Mouse (Mus musculus) kidney, adult 2 months (tissue): ENCODE results near the gene Klhl41. TPM values are rescaled to one million over a fixed set of nuclear protein-coding genes. Genes with fewer than 3 reads are reported as not detected.
"Not testable (repeated sequence)": the region's sequence is repeated elsewhere in the genome, so short reads cannot be mapped to it uniquely, and the experiment has no call there.

Experiments used
- DNase-seq: peaks from one replicate; pipeline ENCODE4 v3.0.0; 2021
- H3K27ac ChIP-seq: fragments of 200-500 bp; 2 replicates; pipeline ENCODE4 v1.5.1; 2012; ENCODE audit warnings: low read depth, low read length, control low read depth, inconsistent platforms; ENCODE audit not compliant: insufficient read depth
- H3K27me3 ChIP-seq: fragments of 200-500 bp; replicated peaks from 2 replicates; pipeline ENCODE4 v1.6.1; 2012; ENCODE audit warnings: mild to moderate bottlenecking, moderate library complexity, low read length, inconsistent platforms; ENCODE audit not compliant: control insufficient read depth, insufficient read depth
- H3K36me3 ChIP-seq: fragments of 200-500 bp; 2 replicates; pipeline ENCODE4 v1.6.1; 2012; ENCODE audit warnings: mild to moderate bottlenecking, moderate library complexity, low read length, inconsistent platforms; ENCODE audit not compliant: control insufficient read depth, insufficient read depth
- H3K4me1 ChIP-seq: fragments of 200-500 bp; 2 replicates; pipeline ENCODE4 v1.6.1; 2011; ENCODE audit warnings: low read length; ENCODE audit not compliant: control insufficient read depth, insufficient read depth
- H3K4me3 ChIP-seq: fragments of 200-500 bp; 2 replicates; pipeline ENCODE4 v1.5.1; 2011; ENCODE audit warnings: mild to moderate bottlenecking, low read depth, low read length, control low read depth; ENCODE audit not compliant: insufficient read depth
- CTCF ChIP-seq: fragments of 200-500 bp; conservative IDR thresholded peaks from 2 replicates; pipeline ENCODE4 v1.5.1; 2011; ENCODE audit warnings: low read depth, mild to moderate bottlenecking, control low read depth, low read length, moderate library complexity, mixed read lengths; ENCODE audit not compliant: insufficient read depth, insufficient read length
- POLR2A ChIP-seq: fragments of 200-500 bp; IDR thresholded peaks from one replicate; pipeline ENCODE4 v1.6.1; 2011; ENCODE audit warnings: low read depth, low read length, control low read depth
- WGBS: fragments of 180-500 bp; shearing (Covaris S2); methylation state at CpG from one replicate; pipeline ENCODE4 v1.1.7; 2018; 5-methylcytosine and 5-hydroxymethylcytosine counted together
- polyA plus RNA-seq: library from polyadenylated mRNA; depleted of rRNA; stranded (reverse); fragments of >200 nt; gene quantifications from 2 replicates; pipeline ENCODE4 v1.2.3, GENCODE M21; 2012

Klhl41 gene
- polyA plus RNA-seq, 1 experiment: 1.8 TPM

- no peaks in the 10 kb centered on the region for H3K27me3 ChIP-seq
- no peak overlapping the region for H3K4me3 ChIP-seq
- H3K4me1 ChIP-seq: no peaks in the 10 kb centered on the region
- DNase-seq: no peak
- TF ChIP-seq CTCF (no peak), POLR2A (no peak)
- H3K36me3 ChIP-seq: peaks cover 1% of the 10 kb centered on the region; the same call in 1 of the 2 replicates
- H3K27ac ChIP-seq: no peak overlapping the region
- 88% methylated on average over 6 of the region's 6 CpGs for WGBS
These were observed 1.5 kb upstream of the Klhl41 start for GRCm38 (mm10) chr2:69668414-69668813.

- WGBS: 72% methylated on average over 5 of the region's 5 CpGs
- peaks cover 4% of the 10 kb centered on the region; the same call in 1 of the 2 replicates for H3K4me1 ChIP-seq
- H3K36me3 ChIP-seq: no peaks in the 10 kb centered on the region
- no peak overlapping the region for H3K27ac ChIP-seq
- TF ChIP-seq POLR2A (no peak), CTCF (no peak)
- H3K4me3 ChIP-seq: no peak overlapping the region
- DNase-seq: no peak
- H3K27me3 ChIP-seq: no peaks in the 10 kb centered on the region
These were observed 3.8 kb downstream of the Klhl41 start for GRCm38 (mm10) chr2:69673723-69674122.

- Histone ChIP-seq H3K4me3 (no peak overlapping the region), H3K4me1 (peaks cover 4% of the 10 kb centered on the region; the same call in 1 of the 2 replicates), H3K27me3 (no peaks in the 10 kb centered on the region), H3K36me3 (no peaks in the 10 kb centered on the region), H3K27ac (no peak overlapping the region)
- TF ChIP-seq POLR2A: no peak
- no peak for TF ChIP-seq CTCF
- DNase-seq: no peak
- 96% methylated on average over 9 of the region's 9 CpGs for WGBS
These were observed 5.3 kb downstream of the Klhl41 start for GRCm38 (mm10) chr2:69675266-69675665.

- no peak overlapping the region for H3K4me3 ChIP-seq
- H3K36me3 ChIP-seq: no peaks in the 10 kb centered on the region
- peaks cover 4% of the 10 kb centered on the region; the same call in 1 of the 2 replicates for H3K4me1 ChIP-seq
- 57% methylated on average over 2 of the region's 2 CpGs for WGBS
- H3K27ac ChIP-seq: no peak overlapping the region
- DNase-seq: peak; percentile 32
- no peaks in the 10 kb centered on the region for H3K27me3 ChIP-seq
- no peak for TF ChIP-seq POLR2A
- 0 out of 2 replicates have a peak, but pooled peaks have one; percentile 21 for TF ChIP-seq CTCF
These were observed 6.8 kb downstream of the Klhl41 start for GRCm38 (mm10) chr2:69676713-69677112.

- H3K4me1 ChIP-seq, H3K27ac ChIP-seq, DNase-seq, H3K4me3 ChIP-seq, H3K36me3 ChIP-seq, H3K27me3 ChIP-seq: not testable (repeated sequence)
- 86% methylated on average over 2 of the region's 2 CpGs for WGBS
These were observed 7.3 kb downstream of the Klhl41 start for GRCm38 (mm10) chr2:69677215-69677614.

GRCm38 (mm10) chr2:69679990-69680389 lies 10.1 kb downstream of the Klhl41 start:
- peak; percentile 6 for DNase-seq
- Histone ChIP-seq H3K36me3 (no peaks in the 10 kb centered on the region), H3K4me3 (no peak overlapping the region), H3K27me3 (no peaks in the 10 kb centered on the region), H3K4me1 (peaks cover 4% of the 10 kb centered on the region; the same call in 1 of the 2 replicates), H3K27ac (no peak overlapping the region)
- no peak for TF ChIP-seq POLR2A
- TF ChIP-seq CTCF: 0 out of 2 replicates have a peak, but pooled peaks have one; percentile 8
- WGBS: 65% methylated on average over 6 of the region's 6 CpGs

GRCm38 (mm10) chr2:69681931-69682330 lies 12.0 kb downstream of the Klhl41 start:
- H3K27ac ChIP-seq: no peak overlapping the region
- no peaks in the 10 kb centered on the region; the same call in 1 of the 2 replicates for H3K36me3 ChIP-seq
- H3K4me1 ChIP-seq: no peaks in the 10 kb centered on the region
- WGBS: 93% methylated on average over 4 of the region's 4 CpGs
- no peak for TF ChIP-seq CTCF
- H3K4me3 ChIP-seq: no peak overlapping the region
- no peaks in the 10 kb centered on the region for H3K27me3 ChIP-seq
- DNase-seq: no peak
